Mouse (Mus musculus) limb, embryonic 15.5 days (tissue): ENCODE measurements around the gene Caprin1. TPM values are rescaled to one million over a fixed set of nuclear protein-coding genes. Genes with fewer than 3 reads are reported as not detected.

Experiments
- ATAC-seq: fragments of 200-750 bp; cut with Nextera tagmentation; 2 replicates; pipeline ENCODE4 v1.8.0; 2017; ENCODE audit warnings: low read depth, moderate TSS enrichment; ENCODE audit not compliant: insufficient number of reproducible peaks, low FRiP score, low TSS enrichment
- H3K27ac ChIP-seq: fragments of 300-500 bp; sonication (generic); 2 replicates; pipeline ENCODE4 v1.5.1; 2015; ENCODE audit warnings: moderate library complexity, mild to moderate bottlenecking, inconsistent platforms
- H3K27me3 ChIP-seq: fragments of 300-500 bp; sonication (generic); 2 replicates; pipeline ENCODE4 v1.6.1; 2015; ENCODE audit warnings: inconsistent platforms
- H3K36me3 ChIP-seq: fragments of 300-500 bp; sonication (generic); 2 replicates; pipeline ENCODE4 v1.6.1; 2015; ENCODE audit warnings: inconsistent platforms
- H3K4me1 ChIP-seq: fragments of 300-500 bp; sonication (generic); 2 replicates; pipeline ENCODE4 v1.6.1; 2015; ENCODE audit warnings: inconsistent platforms
- H3K4me2 ChIP-seq: fragments of 300-500 bp; sonication (generic); 2 replicates; pipeline ENCODE4 v1.6.1; 2015; ENCODE audit warnings: mild to moderate bottlenecking, inconsistent platforms
- H3K4me3 ChIP-seq: fragments of 300-500 bp; sonication (generic); 2 replicates; pipeline ENCODE4 v1.5.1; 2015; ENCODE audit warnings: mild to moderate bottlenecking, inconsistent platforms
- H3K9ac ChIP-seq: fragments of 300-500 bp; sonication (generic); 2 replicates; pipeline ENCODE4 v1.6.1; 2015; ENCODE audit warnings: inconsistent platforms
- H3K9me3 ChIP-seq: fragments of 300-500 bp; sonication (generic); 2 replicates; pipeline ENCODE4 v1.6.1; 2016; ENCODE audit warnings: inconsistent platforms
- WGBS: fragments of 180-500 bp; shearing (Covaris S2); methylation state at CpG from one replicate; pipeline ENCODE4 v1.1.7; 2015; 5-methylcytosine and 5-hydroxymethylcytosine counted together
- microRNA-seq: library from miRNA; unstranded; fragments of <30 nt; microRNA quantifications from one replicate; pipeline ENCODE4, GENCODE M21; 2016
- polyA plus RNA-seq: library from polyadenylated mRNA; unstranded; fragments of >200 nt; fragmentation: Nextera tagmentation; extraction: Ambion mirVana; gene quantifications from 2 replicates; pipeline ENCODE4 v1.2.1, GENCODE M21; 2015

The Caprin1 gene
- polyA plus RNA-seq, 1 experiment from 2014 or later = 235 TPM

- H3K27me3 ChIP-seq = no peaks in the 10 kb centered on the region
- H3K36me3 ChIP-seq = peaks cover 87% of the 10 kb centered on the region
- H3K9ac ChIP-seq = no peak overlapping the region
- no peak overlapping the region for H3K4me2 ChIP-seq
- 62% methylated on average over 4 of the region's 4 CpGs for WGBS
- no peak overlapping the region for H3K27ac ChIP-seq
- no peaks in the 10 kb centered on the region; the same call in 1 of the 2 replicates for H3K4me1 ChIP-seq
- no peaks in the 10 kb centered on the region for H3K9me3 ChIP-seq
- H3K4me3 ChIP-seq = no peak overlapping the region
- no peak for ATAC-seq
These were observed 83.0 kb downstream of the Caprin1 start for GRCm38 (mm10) chr2:103714412-103714811.

GRCm38 (mm10) chr2:103713831-103714230, 83.6 kb downstream of the Caprin1 start:
- 89% methylated on average over 7 of the region's 7 CpGs for WGBS
- Histone ChIP-seq H3K9me3 (no peaks in the 10 kb centered on the region), H3K27me3 (no peaks in the 10 kb centered on the region), H3K4me2 (no peak overlapping the region), H3K27ac (no peak overlapping the region), H3K36me3 (peaks cover 93% of the 10 kb centered on the region), H3K4me1 (no peaks in the 10 kb centered on the region; the same call in 1 of the 2 replicates), H3K9ac (no peak overlapping the region), H3K4me3 (no peak overlapping the region)
- no peak for ATAC-seq

Small RNA genes within 50 kb of the gene (microRNA-seq; reads per million reads assigned to microRNA genes)
- gene Gm22757 = not detected
- not detected for gene Gm22761

Other genes with a start within 250 kb of the Caprin1 start
- gene Abtb2, start 231.3 kb downstream of the Caprin1 start, polyA plus RNA-seq = 16.7 and 16.9 TPM in 2 replicates
- gene Nat10, start 36.4 kb downstream of the Caprin1 start, polyA plus RNA-seq = 23.9 and 25.2 TPM in 2 replicates
- 16.4 and 18.7 TPM in 2 replicates for gene Lmo2, start 160.3 kb upstream of the Caprin1 start, polyA plus RNA-seq
- 52.0 and 53.5 TPM in 2 replicates for gene Fbxo3, start 230.1 kb upstream of the Caprin1 start, polyA plus RNA-seq
- gene 4931422A03Rik, start 230.7 kb upstream of the Caprin1 start, polyA plus RNA-seq = 2.3 TPM in 2 replicates